Mouse (Mus musculus) lung, postnatal 25 days (tissue): ENCODE data around the gene C1qb.

ENCODE experiments used
- DNase-seq: peaks from one replicate; pipeline ENCODE4 v3.0.0; 2022; ENCODE audit warnings: low spot score

C1qb gene

GRCm38 (mm10) chr4:136893691-136894543, 7.9 kb upstream of the C1qb start:
- DNase-seq, result no peak

- no peak for DNase-seq
These were observed 6.8 kb upstream of the C1qb start, which contains the start of gene C1qc for GRCm38 (mm10) chr4:136892811-136893210. Gene C1qc, minus strand, starts transcription at chr4:136893065.

DNA sequence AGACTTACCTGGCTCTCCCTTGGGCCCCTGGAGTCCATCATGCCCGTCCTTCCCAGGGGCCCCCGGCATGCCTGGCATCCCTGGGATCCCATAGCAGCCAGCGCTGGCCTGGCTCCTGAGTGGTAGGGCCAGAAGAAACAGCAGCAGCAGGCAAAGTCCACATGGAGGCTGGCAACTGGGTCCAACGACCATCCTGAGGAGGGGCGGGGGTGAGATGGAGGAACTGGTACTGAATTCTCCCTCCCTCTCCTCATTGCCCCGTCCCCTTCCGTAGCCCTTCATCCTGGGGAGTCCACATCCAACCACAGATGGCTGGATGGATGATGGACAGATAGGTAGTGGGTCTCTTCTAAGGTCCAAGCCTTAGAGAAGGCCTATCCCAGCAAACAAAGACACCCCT, 6.4 kb upstream of the C1qb start:
- DNase-seq, result no peak

- DNase-seq, result no peak
These were observed 5.1 kb upstream of the C1qb start for GRCm38 (mm10) chr4:136891115-136891514.

- no peak for DNase-seq
These were observed 4.0 kb upstream of the C1qb start for GRCm38 (mm10) chr4:136889981-136890380.

- no peak for DNase-seq
These were observed 1.7 kb upstream of the C1qb start for GRCm38 (mm10) chr4:136887714-136888113.

DNA sequence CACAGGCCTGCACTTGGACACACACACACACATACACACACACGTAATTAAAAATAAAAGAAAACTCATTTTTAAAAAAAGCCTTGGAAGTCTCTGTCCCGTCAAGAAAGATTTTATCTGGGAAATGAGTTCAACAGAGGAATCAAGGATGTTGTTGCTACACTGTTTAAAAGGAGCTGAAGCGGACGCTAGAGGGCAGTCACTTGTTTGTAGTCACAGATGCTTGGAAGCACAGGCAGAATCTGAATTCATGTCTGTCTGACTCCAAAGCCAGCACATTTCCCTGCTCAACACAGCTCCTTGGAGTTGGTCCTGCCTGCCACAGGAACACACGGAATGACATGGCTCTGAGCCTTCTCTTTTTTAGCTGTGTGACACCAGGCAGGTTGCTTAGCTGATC, 7.4 kb downstream of the C1qb start:
- DNase-seq, result no peak

DNA sequence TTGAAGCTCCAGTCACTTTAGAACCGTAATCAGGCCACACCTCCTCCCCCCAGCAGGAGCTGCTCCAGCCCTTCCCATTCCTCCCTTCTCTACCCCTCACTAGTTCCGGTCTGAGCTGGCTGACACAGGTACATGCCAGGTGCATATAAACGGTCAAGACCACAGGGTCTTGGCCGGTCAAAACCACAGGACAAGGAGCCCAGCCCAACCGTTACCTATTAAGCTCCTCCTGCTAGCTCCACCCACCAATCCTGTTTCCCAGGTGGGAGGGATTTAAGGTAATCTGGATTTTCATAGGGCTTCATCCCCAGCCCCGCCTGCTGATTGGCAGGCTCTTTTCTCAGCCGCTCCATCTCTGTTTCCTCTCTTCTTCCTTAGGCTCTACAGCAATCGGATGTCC, 7.8 kb downstream of the C1qb start:
- DNase-seq, result no peak

DNA sequence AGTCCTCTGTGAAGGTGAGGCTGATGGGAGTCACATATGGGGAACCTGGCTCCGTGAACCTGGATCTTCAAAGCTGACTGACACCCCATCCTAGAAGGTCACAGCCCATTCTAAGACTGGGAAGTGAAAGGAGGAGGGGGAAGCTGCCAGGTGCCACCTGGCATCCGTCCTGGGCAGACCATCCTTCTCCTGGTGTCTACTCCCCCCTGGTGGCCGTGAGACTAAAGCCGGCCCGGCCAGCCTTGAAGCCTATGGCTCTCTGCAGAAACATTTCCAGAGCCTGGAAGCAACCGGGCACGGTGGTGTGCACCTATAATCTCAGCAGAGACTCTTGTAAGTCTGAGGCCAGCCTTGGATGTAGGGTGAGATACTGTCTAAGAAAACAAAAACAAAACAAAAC, 9.0 kb downstream of the C1qb start:
- DNase-seq, result no peak

DNA sequence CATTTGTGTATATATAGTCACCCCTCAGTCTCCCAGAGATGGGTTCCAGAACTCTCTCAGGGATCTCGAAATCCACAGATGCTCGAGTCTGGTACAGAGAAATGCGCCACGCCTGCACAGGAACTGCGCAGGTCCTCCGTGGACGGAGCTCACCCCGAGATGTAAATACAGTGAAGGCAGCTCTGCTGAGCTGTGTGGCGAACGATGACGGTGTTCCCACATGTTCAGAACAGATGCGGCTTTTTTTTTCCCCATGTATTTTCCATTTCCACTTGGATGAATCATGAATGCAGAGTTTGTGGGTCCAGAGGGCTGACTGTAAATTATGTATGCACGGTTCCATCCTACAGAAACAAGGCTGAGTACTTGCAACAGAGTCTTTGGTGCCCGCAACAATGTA, 11.0 kb downstream of the C1qb start:
- DNase-seq, result no peak

DNA sequence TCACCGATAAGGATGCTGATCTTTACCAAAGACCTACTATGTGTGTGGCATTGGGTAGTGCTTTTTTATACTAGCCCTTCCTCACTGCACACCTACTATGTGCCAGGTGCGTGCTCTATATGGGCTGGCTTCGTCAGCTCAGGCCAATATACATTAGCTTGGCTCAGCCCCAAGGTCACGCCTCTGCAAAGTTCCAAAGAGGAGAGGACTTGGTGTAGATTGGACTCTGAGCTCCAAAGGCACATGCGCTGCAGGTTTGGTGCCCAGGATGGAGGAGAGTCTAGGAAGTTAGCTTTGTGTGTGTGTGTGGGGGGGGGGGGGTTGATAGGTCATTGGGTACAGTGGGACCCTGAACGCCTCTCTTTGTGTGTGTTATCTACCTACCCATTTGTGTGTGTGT, 17.6 kb downstream of the C1qb start:
- no peak for DNase-seq

DNA sequence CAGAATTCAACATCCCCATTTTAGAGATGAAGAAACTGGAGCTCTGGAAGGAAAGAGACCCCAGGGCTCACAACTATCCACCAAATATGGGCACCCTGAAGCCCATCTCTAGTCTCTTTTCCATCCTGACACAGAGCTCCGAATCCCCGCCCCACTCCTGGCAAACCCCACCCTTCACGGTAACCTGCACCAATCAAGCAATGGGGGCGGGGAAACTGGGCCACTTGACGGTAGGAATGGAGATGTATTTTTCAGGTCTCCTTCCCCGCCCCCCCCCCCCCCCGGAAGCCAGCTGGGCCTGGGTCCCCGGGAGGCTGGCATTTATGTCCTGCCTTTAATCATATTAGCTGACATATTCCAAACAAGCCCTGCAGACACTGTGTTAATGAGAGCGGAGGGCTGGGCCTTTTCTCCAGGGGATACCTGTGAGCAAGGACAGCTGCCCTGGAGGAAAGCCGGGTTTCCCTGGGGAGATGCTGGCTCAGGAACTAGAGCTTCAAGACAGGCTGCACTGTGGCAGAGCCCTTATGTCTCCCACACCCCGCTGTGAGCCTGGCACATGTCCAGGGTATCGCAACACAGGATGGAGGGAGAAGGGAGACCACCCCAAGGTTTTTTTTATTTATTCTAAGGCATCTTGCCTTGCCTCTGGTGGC, 18.2 kb downstream of the C1qb start:
- no peak for DNase-seq

GRCm38 (mm10) chr4:136865531-136865930, 20.5 kb downstream of the C1qb start:
- DNase-seq, result no peak

GRCm38 (mm10) chr4:136864751-136865470, 21.1 kb downstream of the C1qb start:
- no peak for DNase-seq

- DNase-seq, result no peak
These were observed 22.5 kb downstream of the C1qb start for GRCm38 (mm10) chr4:136863517-136863916.

DNA sequence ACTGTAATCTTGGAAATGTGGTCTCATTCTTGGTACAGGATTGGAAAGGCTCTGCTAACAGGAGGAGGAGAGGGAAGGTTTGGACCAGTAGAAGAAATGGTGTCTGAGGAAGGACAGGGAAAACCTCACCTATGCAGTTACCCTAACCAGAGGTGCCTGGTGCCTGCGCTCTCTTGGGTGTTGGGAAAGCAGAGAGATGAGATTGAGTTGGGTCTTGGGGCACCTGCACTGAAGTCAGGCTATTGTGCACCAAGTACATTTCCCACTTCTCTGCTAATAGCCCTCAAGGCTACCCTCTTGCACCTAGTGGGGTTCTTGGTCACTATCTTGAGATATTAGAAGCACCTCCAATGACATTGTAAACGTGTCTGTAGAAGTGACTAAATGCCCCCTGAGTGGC, 23.6 kb downstream of the C1qb start:
- DNase-seq, result no peak

- DNase-seq, result no peak
These were observed 24.2 kb downstream of the C1qb start for GRCm38 (mm10) chr4:136861806-136862205.

DNA sequence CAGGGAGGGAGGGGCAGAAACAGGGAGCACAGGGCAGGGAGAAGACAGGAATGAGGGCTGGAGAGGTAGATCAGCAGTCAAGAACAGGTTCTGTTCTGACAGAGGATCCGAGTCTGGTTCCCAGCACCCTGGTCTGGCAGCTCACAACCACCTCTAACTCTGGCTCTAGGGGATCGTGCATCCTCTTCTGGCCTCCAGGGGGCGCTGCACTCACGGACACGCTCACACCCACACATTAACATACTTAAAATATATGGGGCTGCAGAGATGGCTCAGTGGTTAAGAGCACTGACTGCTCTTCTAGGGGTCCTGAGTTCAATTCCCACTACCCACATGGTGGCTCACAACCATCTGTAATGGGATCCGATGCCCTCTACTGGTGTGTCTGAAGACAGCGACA, 26.0 kb downstream of the C1qb start:
- no peak for DNase-seq

GRCm38 (mm10) chr4:136855081-136855480, 30.9 kb downstream of the C1qb start:
- DNase-seq, result no peak

GRCm38 (mm10) chr4:136852989-136853388, 33.0 kb downstream of the C1qb start:
- no peak for DNase-seq

GRCm38 (mm10) chr4:136852119-136852518, 33.9 kb downstream of the C1qb start:
- no peak for DNase-seq

- DNase-seq, result no peak
These were observed 37.4 kb downstream of the C1qb start for GRCm38 (mm10) chr4:136848565-136848964.

DNA sequence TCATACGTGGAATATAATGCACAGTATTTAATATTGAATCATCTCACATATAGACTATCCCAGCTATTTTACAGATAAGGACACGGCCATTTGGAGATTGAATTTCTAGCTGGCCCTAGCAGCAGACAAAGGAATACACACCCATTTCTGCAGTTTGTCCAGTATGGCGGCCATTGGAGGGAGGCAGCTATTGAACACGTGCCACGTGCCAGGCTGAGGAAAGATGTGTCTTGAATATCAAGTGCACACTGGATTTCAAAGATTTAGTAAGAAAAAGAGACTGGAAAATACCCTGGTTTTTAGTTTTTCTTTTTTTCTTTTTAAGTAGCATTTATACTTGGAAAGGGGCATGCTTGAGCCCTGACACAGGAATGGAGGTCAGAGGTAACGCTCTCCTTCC, 38.8 kb downstream of the C1qb start:
- DNase-seq, result no peak
